Mouse (Mus musculus): Measurements from ENCODE around the gene Thap11.

- no peak for TF ChIP-seq EP300 (IDR thresholded peaks at IDR 0.05; ENCODE audit: low read depth)
- no peak for TF ChIP-seq CTCF (IDR thresholded peaks at IDR 0.05; ENCODE audit: low read depth)
Measured at GRCm38 (mm10) chr8:105856168-105856835, 1.4 kb downstream of the Thap11 start.

All from liver, postnatal 0 days (tissue).